Mouse (Mus musculus) granulocyte monocyte progenitor cell, adult 5-6 weeks (primary cell): ENCODE measurements at regions not wholly inside any gene's neighbourhood (a gene's known extent, or its start where the extent isn't known, plus 50 kb on each side); places are given as distances from the start of the nearest gene placed in this dataset.

ENCODE experiments used
- ATAC-seq: replicated peaks from 2 replicates; pipeline ENCODE4 v1.8.0; 2016; ENCODE audit warnings: mild to moderate bottlenecking, moderate TSS enrichment, inconsistent platforms; ENCODE audit not compliant: poor library complexity, severe bottlenecking

- ATAC-seq: 0 out of 2 replicates have a peak, but pooled peaks have one; percentile 0
These were observed 104.2 kb upstream of the Mgme1 start for GRCm38 (mm10) chr2:144166102-144166750.

DNA sequence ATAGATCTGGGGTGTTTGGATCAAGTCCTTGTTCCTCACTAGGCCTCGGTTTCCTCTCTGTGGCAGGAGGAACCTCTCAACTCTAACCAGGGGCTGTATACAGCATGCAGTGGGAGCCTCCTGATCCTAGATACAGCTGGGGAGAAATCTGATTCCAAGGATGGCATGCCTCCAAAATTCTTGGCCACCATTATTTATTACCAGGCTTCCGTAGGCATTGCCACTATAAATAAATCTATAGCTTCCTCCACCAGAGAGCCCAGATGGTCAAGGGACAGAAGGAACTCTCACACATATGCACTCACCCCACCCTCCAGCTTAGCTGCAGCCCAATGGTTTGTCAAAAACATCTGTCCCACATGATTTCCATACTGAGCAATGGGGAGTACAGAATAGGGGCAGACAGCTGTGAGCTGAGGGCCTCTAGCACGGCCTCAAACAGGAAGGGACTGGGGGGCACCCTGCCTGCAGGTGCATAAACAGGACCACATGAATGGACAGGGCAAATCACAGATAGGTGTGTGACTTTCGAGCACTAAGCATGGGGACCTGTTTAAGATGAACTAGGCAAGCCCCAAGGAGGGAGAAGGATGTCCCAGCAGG, 100.8 kb upstream of the Mgme1 start:
- no peak for ATAC-seq

GRCm38 (mm10) chr2:144172100-144172770, 98.2 kb upstream of the Mgme1 start:
- peak; percentile 31 for ATAC-seq

- ATAC-seq: peak; percentile 80
These were observed 96.9 kb upstream of the Mgme1 start for GRCm38 (mm10) chr2:144173358-144174106.

DNA sequence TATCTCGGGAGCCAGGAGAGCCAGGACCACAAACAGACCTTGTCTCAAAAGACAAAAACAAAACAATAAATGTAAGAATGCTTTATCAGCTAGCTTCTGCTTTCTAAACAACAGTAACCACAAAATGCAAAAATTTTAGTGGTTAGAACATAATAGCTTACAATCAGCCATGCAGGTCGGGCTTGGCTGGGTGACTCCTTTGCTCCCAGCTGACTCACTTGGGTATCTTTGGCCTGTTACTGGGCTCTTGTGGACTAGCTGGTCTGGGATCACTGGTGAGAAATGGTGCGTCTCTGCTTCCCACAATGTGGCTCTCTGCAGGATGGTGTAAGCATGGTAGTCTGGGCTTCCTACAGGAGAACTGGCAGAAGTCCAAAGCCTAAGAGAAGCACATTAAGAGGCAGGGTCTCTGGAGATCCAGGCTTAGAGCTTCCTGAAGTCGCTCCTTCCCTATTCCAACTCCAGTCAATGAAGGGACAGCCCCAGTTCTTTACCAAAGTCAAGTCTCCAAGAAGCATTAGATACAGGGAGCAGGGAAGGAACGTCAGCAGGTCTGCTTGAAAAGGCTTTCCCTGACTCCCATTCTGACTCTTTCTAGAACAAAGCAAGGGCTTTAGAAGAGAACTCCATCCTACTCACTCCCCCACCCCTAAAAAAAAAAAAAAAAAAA, 96.0 kb upstream of the Mgme1 start:
- ATAC-seq: peak; percentile 29

GRCm38 (mm10) chr2:144176508-144177170, 93.8 kb upstream of the Mgme1 start:
- ATAC-seq: no peak

- ATAC-seq: no peak
These were observed 93.2 kb upstream of the Mgme1 start for GRCm38 (mm10) chr2:144177268-144177667.

- ATAC-seq: no peak
These were observed 92.5 kb upstream of the Mgme1 start for GRCm38 (mm10) chr2:144177920-144178319.

DNA sequence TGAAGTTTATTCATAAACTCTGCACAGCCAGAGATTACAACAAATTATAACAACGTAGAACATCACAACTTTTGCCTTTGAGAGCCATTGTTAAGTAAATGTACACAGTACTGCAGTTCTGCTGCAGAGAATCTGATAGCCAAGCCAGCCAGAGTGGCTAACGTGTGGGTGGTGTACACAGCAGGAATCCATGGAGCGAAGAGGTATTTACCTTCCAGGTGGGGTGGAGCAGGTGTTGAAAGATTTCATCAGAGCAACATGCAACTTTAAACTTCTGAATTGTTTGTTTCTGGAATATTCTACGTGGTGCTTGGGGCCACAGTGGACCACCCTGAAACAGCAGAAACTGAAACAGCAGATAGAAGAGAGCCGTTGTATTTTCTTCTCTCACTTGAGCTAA, 88.4 kb upstream of the Mgme1 start:
- no peak for ATAC-seq

DNA sequence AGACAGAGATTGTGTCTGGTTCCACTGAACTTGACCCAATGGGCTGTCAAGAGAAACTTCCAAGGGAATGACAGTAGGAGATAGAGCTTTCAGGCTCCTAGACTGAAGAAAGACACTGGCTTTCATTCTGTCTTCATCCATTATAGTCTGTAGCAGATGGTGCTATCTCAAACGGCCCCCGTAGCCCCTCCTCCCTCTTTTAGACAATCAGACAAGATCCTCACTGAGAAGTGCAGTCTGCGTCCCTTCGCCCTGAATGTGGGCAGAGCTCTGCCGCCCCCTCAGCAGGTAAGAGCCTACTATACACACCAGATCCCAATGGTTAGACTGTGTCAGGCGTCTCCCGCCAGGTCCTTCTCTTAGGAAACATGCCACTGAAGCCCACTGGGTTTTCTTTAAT, 87.9 kb upstream of the Mgme1 start:
- ATAC-seq: no peak

- ATAC-seq: no peak
These were observed 87.0 kb upstream of the Mgme1 start for GRCm38 (mm10) chr2:144183371-144183944.

DNA sequence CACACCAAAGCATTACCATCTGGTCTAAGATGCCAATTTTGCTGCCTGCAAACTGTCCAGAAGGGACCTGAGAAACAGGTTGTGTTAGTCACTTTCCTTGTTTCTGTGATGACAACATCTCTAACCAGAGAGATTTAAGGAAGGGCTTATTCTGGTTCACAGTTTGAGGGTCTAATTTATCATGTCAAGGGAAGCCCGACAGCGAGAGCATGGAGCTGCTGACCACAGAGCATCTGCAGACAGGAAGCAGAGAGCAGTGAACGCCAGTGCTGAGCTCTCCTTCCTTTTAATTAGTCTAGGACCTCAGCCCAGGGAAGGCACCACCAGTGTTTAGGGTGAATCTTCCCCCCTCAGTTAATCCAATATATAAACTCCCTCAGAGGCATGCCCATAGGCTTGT, 85.3 kb upstream of the Mgme1 start:
- peak; percentile 48 for ATAC-seq

- 0 out of 2 replicates have a peak, but pooled peaks have one; percentile 5 for ATAC-seq
These were observed 84.0 kb upstream of the Mgme1 start for GRCm38 (mm10) chr2:144186426-144186825.

- peak; percentile 86 for ATAC-seq
These were observed 82.4 kb upstream of the Mgme1 start for GRCm38 (mm10) chr2:144188076-144188475.

DNA sequence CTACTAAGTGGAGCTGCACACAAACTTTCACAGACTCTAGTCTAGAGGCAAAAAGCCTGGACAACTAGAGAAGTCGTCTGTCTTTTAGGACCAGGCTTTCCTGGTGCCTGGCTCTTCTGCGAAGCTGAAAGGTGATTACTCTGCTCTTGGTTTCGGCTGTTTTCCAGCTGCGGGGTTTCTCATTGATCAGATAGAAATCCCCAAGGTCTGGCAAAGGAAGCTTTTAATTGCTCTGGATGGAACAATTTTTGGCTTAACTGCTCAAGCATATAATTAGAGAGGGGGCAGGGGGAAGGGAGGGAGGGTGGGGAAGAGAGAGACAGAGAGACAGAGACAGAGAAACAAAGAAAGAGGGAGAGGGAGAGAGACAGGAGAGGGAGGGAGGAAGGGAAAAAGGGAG, 82.0 kb upstream of the Mgme1 start:
- no peak for ATAC-seq

DNA sequence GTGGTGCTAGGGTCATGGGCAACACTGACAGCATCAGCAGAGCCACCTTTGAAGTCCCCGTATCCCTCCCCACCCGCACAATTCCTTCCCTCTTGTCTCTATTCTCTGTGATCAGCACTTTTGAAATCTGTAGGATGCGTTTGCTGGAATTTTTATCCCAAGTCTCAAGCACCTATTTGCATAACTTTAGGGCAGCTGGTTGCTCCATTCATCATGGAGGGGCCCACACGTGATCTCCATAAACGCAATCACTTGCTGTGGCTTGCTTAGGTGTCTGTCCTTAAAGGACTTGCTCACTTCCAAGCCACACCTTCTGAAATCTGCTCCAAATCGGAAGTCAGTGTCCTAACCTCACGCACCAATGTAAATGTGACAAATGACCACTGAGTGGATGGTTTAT, 80.7 kb upstream of the Mgme1 start:
- ATAC-seq: no peak

DNA sequence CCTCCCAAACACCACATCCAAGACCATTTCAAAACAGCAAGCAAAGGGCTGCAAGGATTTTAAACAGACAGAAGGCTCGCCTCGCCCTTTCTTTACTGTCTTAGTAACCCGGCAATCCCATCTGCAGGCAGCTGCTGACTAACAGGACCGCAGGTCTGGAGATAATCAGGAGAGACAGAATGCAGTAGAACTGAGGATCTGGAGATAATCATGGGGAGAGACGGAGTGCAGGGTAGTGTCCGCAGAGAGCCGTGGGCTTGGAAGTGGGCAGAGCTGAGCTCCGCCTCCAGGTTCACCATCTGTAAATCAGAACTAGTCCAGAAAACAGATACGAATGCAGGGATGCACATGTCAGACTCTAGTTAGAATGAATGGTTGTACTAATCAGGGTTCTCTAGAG, 79.4 kb upstream of the Mgme1 start:
- no peak for ATAC-seq

DNA sequence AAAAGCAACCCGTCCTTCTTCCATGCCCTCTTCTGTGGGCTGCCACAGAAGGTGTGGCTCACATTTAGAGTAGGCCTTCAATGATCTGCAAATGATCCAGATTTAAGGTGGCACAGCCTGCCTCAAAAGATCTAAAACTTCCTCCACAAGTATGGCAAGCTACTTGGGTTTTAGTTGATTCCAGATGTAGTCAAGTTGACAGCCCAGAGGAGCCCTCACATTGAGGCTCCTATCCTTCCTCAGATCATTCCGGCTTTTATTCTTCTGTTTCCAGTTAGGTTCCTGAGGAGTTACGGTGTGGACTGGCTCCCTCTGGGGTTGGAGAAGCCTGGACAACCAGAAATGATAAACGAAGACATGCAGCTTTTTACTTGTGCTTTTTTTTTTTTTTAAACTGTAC, 78.8 kb upstream of the Mgme1 start:
- no peak for ATAC-seq

DNA sequence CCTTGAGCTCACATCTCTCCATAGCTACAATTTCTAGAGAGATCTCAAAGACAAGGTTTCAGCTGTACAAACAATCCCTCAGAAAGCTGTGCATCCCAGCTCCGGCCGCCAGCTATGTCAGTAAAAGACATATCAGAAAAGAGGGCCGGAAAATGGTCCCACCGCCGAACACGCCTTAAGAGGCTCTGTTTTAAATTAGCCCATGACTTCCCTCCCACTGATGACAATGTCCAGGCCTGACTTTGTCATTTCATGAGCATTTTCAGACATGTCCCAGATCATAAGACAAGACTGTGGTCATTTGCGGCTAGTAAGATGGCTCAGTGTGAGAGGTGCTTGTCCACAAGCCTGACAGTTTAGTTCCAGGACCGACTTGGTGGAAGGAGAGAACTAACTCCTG, 78.0 kb upstream of the Mgme1 start:
- no peak for ATAC-seq

- no peak for ATAC-seq
These were observed 74.6 kb upstream of the Mgme1 start for GRCm38 (mm10) chr2:144195851-144196250.
